Mouse (Mus musculus) testis, postnatal 14 days (tissue): ENCODE results near the gene Heatr5a.

Experiments used
- DNase-seq: peaks from one replicate; pipeline ENCODE4 v3.0.0; 2021; ENCODE audit warnings: low spot score

The Heatr5a gene

DNA sequence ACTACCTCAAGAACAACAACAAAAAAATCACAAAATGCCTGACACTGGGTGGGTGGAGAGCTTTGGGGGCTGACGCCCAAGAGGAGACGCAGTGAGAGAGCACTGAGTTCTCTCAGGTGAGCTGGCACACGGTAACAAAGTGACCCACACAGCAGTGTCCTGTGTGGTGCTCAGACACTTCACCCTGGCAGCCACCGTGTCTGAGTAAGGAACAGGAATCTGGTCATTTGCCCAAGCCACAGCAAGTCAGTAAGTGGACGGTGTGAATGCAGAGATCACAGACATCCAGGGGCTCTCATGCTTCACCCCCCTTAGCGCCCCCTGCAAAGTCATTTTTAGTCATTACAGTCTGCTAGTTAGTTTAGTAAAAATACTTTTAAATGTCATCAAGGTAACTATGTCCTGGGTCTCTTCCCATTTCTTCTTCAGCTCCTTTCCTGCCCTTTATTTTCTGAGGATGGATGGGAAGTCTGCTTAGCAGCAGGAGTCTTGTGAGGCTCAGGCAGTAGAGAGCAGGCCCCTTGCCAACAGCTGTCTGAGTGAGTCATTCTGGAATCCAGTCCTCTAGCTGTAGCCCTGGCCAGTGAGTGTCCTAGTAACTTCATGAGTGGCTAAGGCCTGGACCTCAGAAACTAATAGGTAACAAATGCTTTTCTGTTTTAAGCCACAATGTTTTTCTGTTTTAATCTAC, 88.4 kb downstream of the Heatr5a start:
- DNase-seq, result peak; percentile 62

GRCm38 (mm10) chr12:51881775-51882174, 89.3 kb downstream of the Heatr5a start:
- DNase-seq, result no peak

GRCm38 (mm10) chr12:51871446-51872144, 99.5 kb downstream of the Heatr5a start:
- no peak for DNase-seq

DNA sequence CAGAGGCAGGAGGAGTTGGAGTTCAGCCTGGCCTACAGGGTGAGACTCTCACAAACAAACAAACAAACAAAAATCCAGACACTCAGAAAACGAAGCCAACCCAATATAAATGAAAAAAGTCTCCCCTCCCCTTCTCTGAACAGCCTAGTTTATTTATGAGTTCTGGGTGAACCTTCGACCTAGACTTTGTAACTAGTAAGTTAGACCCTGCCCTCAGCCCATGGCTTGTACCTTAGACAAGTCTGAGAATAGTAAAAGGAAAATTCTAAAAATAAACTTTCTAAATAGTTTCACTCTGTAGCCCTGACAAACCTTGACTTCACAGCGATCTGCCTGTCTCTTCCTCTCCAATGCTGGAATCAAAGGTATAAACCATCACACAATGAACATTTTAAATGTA, 101.6 kb downstream of the Heatr5a start:
- DNase-seq, result no peak

DNA sequence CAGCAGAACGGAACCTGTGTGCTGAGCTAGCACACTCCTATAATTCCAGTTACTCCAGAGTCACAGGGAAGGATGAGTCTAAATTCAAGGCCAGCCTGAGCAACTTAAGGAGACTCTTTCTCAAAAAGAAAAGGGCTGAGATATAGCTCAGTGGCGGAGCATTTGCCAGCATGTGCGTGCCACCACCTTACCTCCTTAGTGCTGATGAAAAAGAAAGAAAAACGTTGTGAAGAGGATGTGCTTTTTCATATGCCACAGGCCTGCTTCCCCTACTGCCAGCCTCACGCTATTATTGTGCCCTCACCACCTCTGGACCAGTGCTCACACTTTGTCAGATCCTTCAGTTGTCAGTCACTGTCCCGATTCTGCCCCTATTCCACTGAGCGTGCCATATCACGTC, 104.0 kb downstream of the Heatr5a start:
- DNase-seq, result no peak

GRCm38 (mm10) chr12:51866226-51866910, 104.8 kb downstream of the Heatr5a start:
- DNase-seq, result no peak

DNA sequence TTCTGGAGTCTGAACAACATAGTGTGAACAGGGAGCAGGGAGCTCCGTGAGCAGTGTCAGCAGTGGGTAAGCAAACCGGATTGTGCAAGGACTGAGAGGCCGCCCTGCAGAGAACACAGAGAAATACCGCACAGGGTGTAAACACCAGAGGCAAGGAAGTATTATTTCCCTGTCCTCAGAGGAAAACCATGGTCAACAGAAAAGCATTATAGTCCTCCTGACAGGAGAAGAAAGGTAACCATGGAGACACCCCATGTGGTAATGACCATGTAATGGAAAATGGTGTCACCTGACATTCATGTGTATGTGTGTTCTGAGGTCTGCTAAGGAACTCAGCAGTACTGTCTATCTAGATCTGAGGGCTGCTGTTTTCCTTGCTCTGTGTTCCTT, 105.3 kb downstream of the Heatr5a start:
- DNase-seq, result no peak

DNA sequence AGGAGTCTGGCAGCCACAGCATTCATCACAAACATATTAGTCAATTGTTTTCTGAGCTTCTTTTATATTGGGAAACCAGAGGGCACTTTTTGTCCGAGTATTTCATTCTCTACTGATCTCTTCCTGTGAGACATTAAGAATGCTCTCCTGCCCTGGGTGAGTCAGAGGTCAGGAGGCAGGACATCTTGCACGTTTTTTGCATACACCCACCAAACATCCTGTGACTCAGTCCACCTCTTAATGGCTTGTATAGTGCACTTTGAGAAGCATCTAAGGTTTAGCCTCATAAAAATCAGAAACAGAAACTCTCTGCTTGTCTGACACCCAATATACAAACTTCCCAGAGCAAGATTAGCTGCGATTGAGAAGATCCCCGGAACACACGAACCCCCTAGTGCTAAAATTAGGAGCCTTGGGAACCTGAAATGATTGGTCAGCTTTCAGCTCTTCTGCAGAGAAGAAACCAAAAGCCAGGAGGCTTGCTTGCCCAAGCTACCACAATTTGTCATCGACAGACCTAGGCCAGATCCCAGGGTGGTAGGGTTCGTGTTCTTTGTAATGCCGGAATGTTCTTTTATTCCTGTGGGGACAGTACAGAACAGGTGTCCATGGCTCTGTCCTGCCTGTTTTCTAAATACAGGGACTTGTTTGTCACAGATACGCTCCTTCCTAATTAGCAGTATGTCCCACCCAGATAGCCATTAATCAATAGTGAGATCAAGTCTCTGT, 105.9 kb downstream of the Heatr5a start:
- DNase-seq, result no peak

DNA sequence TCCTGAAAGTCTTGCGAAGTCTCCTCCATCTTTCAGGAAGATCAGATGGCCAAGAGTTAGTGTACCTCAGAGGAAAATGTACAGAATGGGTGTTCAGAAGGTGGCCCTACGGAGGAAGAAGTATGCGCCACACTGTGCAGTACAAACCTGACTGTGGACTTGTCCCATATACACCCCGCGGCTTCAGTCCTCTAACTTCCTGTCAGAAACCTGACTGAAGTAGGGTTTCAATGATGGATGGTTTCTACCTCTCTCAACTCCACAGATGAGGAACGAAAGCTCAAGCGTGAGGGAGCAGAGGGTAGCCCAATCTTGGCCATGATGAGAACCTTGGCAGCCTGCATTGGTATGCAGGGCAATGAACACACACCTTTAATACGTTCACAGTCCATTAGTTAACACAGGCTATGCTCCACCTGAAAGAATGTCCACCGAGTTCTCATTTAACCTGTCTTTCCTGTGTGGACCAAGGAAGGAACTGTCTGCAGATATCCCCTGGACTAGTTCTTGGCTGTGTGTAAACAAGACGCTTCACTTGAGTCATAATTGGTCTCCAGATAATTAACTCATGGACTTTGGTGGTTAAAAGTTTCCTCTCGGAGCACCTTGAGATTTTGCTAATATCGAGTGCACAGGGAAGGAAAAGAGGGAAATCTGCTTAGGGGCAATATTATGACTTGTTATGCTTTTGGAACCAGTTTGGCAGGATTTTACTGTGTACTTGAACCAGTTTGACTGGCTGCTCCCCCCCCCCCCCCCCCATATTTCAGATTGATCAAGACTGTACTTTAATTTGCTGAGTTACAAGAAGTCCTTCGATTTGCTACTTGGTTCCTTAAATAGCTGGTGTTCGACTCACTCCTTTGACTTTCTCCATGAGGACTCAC, 107.8 kb downstream of the Heatr5a start:
- no peak for DNase-seq

GRCm38 (mm10) chr12:51858134-51859028, 112.7 kb downstream of the Heatr5a start:
- DNase-seq, result peak; percentile 89

- no peak for DNase-seq
Measured at GRCm38 (mm10) chr12:51856768-51857295, 114.3 kb downstream of the Heatr5a start.

GRCm38 (mm10) chr12:51855872-51856271, 115.2 kb downstream of the Heatr5a start:
- no peak for DNase-seq

DNA sequence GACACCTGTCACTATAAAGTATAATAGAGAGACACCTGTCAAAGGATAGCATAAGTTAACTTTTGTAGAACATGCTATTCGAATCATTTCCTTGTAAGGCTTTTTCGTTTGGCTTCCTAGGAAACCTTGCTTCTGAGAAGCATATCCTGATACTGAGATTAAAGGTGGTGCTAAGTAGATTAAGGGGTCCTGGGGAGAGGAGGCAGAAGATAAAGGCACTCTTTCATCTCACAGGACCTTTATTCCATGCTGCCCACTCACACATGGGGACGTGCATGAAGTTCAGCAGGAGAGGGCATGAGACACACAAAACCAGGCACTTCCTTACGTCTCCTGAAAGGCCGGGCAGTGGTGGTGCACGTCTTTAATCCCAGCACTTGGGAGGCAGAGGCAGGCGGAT, 115.7 kb downstream of the Heatr5a start:
- DNase-seq, result no peak

GRCm38 (mm10) chr12:51851617-51852016, 119.5 kb downstream of the Heatr5a start:
- no peak for DNase-seq

DNA sequence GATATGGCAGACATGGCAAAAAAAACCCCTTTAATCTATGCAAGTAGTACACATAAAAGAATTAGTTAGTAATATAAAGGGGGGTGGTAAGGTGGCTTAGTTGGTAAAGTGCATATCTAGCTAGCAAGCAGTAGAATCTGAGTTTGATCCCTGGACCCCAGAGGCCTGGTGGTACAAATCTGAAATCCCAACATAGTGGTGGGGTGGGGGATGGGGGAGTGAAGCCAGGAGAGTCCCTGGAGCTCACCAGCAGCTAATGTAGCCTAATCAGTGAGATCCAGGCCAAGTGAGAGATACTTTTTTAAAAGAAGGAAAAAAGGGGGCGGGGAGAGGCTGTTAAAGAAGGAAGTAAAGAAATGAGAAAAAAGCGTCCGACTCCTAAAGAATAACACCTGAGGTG, 120.0 kb downstream of the Heatr5a start:
- DNase-seq, result no peak

DNA sequence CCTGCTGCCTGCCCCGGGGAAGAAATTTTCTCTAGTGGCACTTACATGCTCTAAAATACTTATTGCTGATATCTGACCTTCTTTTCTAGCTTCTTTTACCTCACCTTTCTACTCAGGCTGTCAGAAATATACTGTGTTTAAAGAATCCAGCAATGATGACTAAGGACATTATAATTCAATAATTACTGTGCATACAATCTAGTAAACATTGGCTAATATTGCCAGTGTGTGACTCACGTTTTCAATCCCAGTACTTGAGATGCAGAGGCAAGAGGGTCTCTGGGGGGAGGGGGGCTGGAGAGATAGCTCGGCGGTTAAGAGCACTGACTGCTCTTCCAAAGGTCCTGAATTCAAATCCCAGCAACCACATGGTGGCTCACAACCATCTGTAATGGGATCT, 120.8 kb downstream of the Heatr5a start:
- DNase-seq, result no peak

DNA sequence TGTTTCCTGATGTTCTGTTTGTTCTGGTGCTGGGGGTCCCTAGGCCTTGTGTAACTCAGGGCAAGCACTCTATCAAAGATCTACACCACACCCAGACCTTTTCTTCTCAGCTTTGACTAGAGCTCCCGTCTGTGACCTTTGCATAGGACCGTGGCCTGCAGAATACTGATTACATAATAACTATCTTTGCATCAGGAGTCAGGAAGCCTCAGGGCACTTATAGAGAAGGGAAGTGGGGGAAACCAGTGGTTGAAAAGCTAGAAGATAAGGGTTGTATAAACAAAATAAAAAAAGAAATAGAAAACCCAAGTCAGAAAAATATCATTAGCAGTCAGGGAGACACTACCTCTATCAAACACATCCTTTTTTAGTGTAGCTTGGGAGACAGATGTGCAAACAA, 121.2 kb downstream of the Heatr5a start:
- no peak for DNase-seq

GRCm38 (mm10) chr12:51847953-51848680, 123.0 kb downstream of the Heatr5a start:
- DNase-seq, result no peak

DNA sequence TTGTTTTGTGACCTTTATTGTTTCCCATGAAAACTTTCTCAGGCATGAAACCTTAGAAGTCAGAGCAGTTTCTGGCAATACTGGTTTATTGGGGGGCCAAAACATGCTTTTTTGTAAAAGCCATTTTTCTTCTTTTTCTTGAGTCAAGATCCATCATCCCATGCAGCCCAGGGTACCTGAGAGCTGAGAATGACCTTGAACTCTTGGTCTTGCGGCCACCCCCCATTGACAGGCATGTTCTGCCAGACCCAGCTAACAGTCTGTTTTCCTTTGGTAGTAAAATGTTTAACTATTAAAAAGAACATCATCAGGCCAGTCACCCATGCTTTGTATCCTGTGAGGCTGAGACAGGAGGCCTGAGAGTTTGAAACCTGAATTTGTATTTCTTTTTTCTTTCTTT, 125.9 kb downstream of the Heatr5a start:
- no peak for DNase-seq
